Mouse (Mus musculus): Measurements from ENCODE around the gene Gpatch1.

Gpatch1 gene

GRCm38 (mm10) chr7:35234361-35235245 lies 83.6 kb downstream of the Gpatch1 start:
- peak; percentile 98 to 99 for DNase-seq

- peak in 1 of 2 experiments; percentile 30 for DNase-seq
Measured at GRCm38 (mm10) chr7:35233861-35234260, 84.4 kb downstream of the Gpatch1 start.

- DNase-seq: no peak
Measured at GRCm38 (mm10) chr7:35232796-35233455, 85.3 kb downstream of the Gpatch1 start.

GRCm38 (mm10) chr7:35230333-35230732 lies 87.9 kb downstream of the Gpatch1 start:
- DNase-seq: peak; percentile 31 to 41
